Mouse (Mus musculus): Measurements from ENCODE around the gene Adgrb3.

GRCm38 (mm10) chr1:25744736-25745135, 84.8 kb downstream of the Adgrb3 start:
- no peak for TF ChIP-seq CTCF (IDR thresholded peaks at IDR 0.05; ENCODE audit: low read depth)
- no peak for TF ChIP-seq EP300 (IDR thresholded peaks at IDR 0.05; ENCODE audit: low read depth)

All from heart, postnatal 0 days (tissue).